Mouse (Mus musculus) brain, embryonic 14.5 days (tissue): ENCODE results near the gene AA467197.

Experiments
- CTCF ChIP-seq: fragments of 200-500 bp; IDR thresholded peaks from 2 replicates; pipeline ENCODE4 v1.5.1; 2012; ENCODE audit warnings: inconsistent platforms, mild to moderate bottlenecking, moderate library complexity, borderline replicate concordance; ENCODE audit not compliant: insufficient read depth, insufficient read length; ENCODE audit errors: extremely low read depth
- POLR2A ChIP-seq: fragments of 200-500 bp; IDR thresholded peaks from 2 replicates; pipeline ENCODE4 v1.6.1; 2012; ENCODE audit warnings: mild to moderate bottlenecking, inconsistent platforms, borderline replicate concordance; ENCODE audit not compliant: poor library complexity, insufficient read depth, insufficient read length, severe bottlenecking; ENCODE audit errors: extremely low read depth

DNA sequence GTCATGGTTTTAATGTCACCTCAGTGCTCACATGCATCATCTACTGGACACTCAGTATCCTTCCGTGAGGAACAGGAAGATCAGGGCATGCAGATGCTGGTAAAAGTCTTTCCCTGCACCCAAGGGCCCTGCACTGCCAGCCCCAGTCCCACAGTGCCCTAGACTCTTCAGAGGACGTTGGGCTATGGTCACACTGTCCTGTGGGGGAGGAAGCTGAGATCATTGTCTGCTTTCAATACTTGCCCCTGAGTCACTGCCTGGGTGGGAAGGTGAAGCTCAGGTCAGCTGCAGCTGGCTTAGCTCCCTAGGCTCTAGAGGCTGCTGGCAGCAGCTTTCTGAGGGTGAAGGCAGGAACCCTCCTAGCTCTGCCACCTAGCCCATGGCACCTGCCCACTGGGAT is 19.3 kb downstream of the AA467197 start:
- no peak for TF ChIP-seq CTCF
- no peak for TF ChIP-seq POLR2A
